Mouse (Mus musculus) liver, embryonic 14.5 days (tissue): ENCODE measurements around the gene Itpk1. TPM values are rescaled to one million over a fixed set of nuclear protein-coding genes. Genes with fewer than 3 reads are reported as not detected.

Source experiments
- ATAC-seq: fragments of 200-750 bp; cut with Nextera tagmentation; 2 replicates; pipeline ENCODE4 v1.8.0; 2017; ENCODE audit warnings: moderate number of reproducible peaks, mild to moderate bottlenecking, moderate library complexity; ENCODE audit not compliant: insufficient read depth
- DNase-seq, 3 experiments: peaks; one replicate each; pipeline ENCODE4 v3.0.0-alpha.2; 2012 to 2013; ENCODE audit warnings: low read depth in 3 of 3, low spot score in 3 of 3
- H3K27ac ChIP-seq: fragments of 300-500 bp; sonication (generic); 2 replicates; pipeline ENCODE4 v1.5.1; 2014; ENCODE audit warnings: moderate library complexity, mild to moderate bottlenecking, control low read depth, inconsistent platforms
- H3K27me3 ChIP-seq: fragments of 300-500 bp; sonication (generic); 2 replicates; pipeline ENCODE4 v1.6.1; 2014; ENCODE audit warnings: mild to moderate bottlenecking, low read length, moderate library complexity; ENCODE audit not compliant: control insufficient read depth, insufficient read depth
- H3K36me3 ChIP-seq: fragments of 300-500 bp; sonication (generic); replicated peaks from 2 replicates; pipeline ENCODE4 v1.6.1; 2014; ENCODE audit warnings: low read depth; ENCODE audit not compliant: control insufficient read depth, insufficient read depth
- H3K4me1 ChIP-seq, 2 experiments: fragments of 200-500 bp in 1 of 2; fragments of 300-500 bp in 1 of 2; sonication (generic) in 1 of 2; replicated peaks; 2 replicates each; pipeline ENCODE4 v1.6.1; 2012 to 2014; ENCODE audit warnings: antibody characterized with exemption in 1 of 2, inconsistent platforms in 1 of 2, low read length in 1 of 2; ENCODE audit not compliant: control insufficient read depth in 2 of 2, insufficient read depth in 2 of 2
- H3K4me2 ChIP-seq: fragments of 300-500 bp; sonication (generic); 2 replicates; pipeline ENCODE4 v1.6.1; 2014; ENCODE audit warnings: low read depth, mild to moderate bottlenecking, control low read depth, moderate library complexity
- H3K4me3 ChIP-seq, 2 experiments: fragments of 200-500 bp in 1 of 2; fragments of 300-500 bp in 1 of 2; sonication (generic) in 1 of 2; 2 replicates each; pipeline ENCODE4 v1.5.1; 2012 to 2014; ENCODE audit warnings: low read depth in 2 of 2, low read length in 2 of 2, mild to moderate bottlenecking in 2 of 2, control low read depth in 1 of 2, inconsistent platforms in 1 of 2, moderate library complexity in 1 of 2; ENCODE audit not compliant: insufficient read depth in 1 of 2
- H3K9ac ChIP-seq: fragments of 300-500 bp; sonication (generic); replicated peaks from 2 replicates; pipeline ENCODE4 v1.6.1; 2014; ENCODE audit warnings: mild to moderate bottlenecking, control low read depth, moderate library complexity
- H3K9me3 ChIP-seq: fragments of 300-500 bp; sonication (generic); 2 replicates; pipeline ENCODE4 v1.6.1; 2016; ENCODE audit warnings: low read length, mixed read lengths; ENCODE audit not compliant: control insufficient read depth
- CTCF ChIP-seq: IDR thresholded peaks from 2 replicates; pipeline ENCODE4 v1.5.1; 2016; ENCODE audit warnings: antibody characterized with exemption, low read depth, control low read depth
- EP300 ChIP-seq: IDR thresholded peaks from 2 replicates; pipeline ENCODE4 v1.6.1; 2016; ENCODE audit warnings: antibody characterized with exemption, low read depth
- WGBS: fragments of 180-500 bp; shearing (Covaris S2); extraction: QIAGEN DNeasy Blood & Tissue Kit; methylation state at CpG from one replicate; pipeline ENCODE4 v1.1.7; 2014; ENCODE audit not compliant: insufficient replicate concordance; 5-methylcytosine and 5-hydroxymethylcytosine counted together
- polyA plus RNA-seq, 2 experiments: library from polyadenylated mRNA; depleted of rRNA in 1 of 2; stranded (reverse) in 1 of 2; unstranded in 1 of 2; fragments of >200 nt; fragmentation: Nextera tagmentation in 1 of 2; extraction: Ambion mirVana in 1 of 2; gene quantifications; 2 replicates each; pipeline versions ENCODE4 v1.2.1 to v1.2.3; 2012 to 2014

The Itpk1 gene
- polyA plus RNA-seq, 2 experiments, result 2.3 to 2.4 TPM

DNA sequence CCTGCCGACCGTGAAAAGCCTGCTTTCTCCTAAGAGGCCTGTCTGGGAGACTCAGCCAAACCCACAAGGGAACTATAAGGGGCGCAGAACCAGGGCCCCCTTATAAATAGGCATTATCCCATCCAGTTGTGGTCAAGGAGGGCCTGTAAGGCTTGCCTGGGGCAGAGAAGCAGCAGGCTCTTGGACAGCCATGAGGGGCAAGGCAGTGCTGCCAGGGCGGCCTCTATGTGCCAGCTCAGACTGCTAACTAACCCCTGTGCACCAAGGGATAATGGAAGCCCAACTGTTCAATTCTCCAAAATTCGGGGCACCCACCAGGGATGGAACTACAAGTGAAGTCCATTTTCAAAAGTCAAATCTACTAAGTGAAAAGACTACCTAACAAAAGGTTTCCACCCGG, 1.3 kb downstream of the Itpk1 start:
- no peaks in the 10 kb centered on the region; the same call in 1 of the 2 replicates for H3K27me3 ChIP-seq
- ATAC-seq, result no peak
- H3K9me3 ChIP-seq, result no peaks in the 10 kb centered on the region
- 49% methylated on average over 6 of the region's 6 CpGs for WGBS
- no peaks in the 10 kb centered on the region for H3K36me3 ChIP-seq
- H3K4me1 ChIP-seq, result peaks cover 0 to 24% of the 10 kb centered on the region in 2 experiments; a peak in 3 of 4 replicates
- DNase-seq, result no peak
- peak overlapping the region; percentile 94 for H3K4me2 ChIP-seq
- H3K4me3 ChIP-seq, result no peak overlapping the region; a peak in 1 of 4 replicates
- no peak overlapping the region for H3K27ac ChIP-seq
- no peak overlapping the region for H3K9ac ChIP-seq
- TF ChIP-seq EP300 (no peak), CTCF (no peak)

DNA sequence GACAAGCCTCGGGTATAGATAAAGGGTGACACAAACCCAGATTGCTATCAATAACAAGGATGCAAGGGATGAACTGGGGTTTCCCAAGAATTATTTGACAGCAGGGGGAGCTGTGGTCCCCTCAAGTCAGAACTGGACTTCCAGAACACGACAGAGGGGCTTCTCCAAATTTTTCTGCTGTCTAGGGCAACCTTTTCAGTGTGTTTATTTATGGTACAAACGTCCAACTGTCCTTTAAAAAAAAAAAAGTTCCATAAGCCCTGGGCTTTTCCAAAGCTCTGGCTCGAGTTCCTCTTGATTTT, 1.7 kb downstream of the Itpk1 start:
- Histone ChIP-seq H3K4me3 (no peak overlapping the region), H3K27ac (no peak overlapping the region), H3K9ac (no peak overlapping the region), H3K4me1 (peaks cover 0 to 28% of the 10 kb centered on the region in 2 experiments; a peak in 3 of 4 replicates), H3K9me3 (no peaks in the 10 kb centered on the region), H3K27me3 (no peaks in the 10 kb centered on the region; the same call in 1 of the 2 replicates), H3K36me3 (no peaks in the 10 kb centered on the region), H3K4me2 (peak overlapping the region; percentile 94)
- TF ChIP-seq EP300 (no peak), CTCF (peak; percentile 5; the same call in 1 of the 2 replicates)
- DNase-seq (no peak), ATAC-seq (no peak)
- 8% methylated on average over 4 of the region's 4 CpGs for WGBS

DNA sequence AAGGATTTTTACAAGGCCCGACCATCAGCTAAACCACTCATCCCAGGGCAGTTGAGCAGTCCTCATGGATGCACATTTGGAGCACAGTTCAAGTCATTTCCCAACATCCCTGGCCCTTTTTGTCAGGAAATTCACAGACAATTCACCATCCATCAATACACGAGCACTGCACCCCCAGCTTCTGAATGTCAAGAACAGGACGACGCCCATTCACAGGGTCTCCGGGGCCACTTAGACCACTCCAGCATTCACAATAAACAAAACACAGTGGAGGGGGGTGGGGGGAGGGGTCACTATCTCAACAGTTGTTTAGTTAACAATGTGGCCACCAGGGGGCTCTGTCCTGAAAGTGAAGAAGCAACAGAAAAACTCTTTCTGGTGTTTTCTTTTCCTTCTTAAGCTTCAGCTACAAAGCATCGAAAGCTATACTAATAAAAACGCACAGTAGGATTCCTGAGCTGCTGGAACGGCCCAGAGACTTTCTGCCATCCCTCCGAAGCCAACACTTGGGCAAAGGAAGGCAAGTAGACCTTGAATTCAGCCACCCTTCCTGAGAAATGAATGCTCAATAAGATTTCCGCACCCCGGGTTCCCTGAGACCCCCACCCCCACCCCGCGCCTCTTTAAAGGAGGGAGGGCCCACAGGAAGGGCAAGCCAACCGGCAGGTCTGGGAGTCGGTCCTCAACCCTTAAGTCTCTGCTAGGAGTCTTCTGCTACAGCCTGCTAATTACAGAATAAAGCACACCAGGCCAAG, 2.2 kb downstream of the Itpk1 start:
- 10% methylated on average over 15 of the region's 15 CpGs for WGBS
- peak overlapping the region in 1 of 2 experiments; percentile 3; a peak in 1 of 4 replicates for H3K4me3 ChIP-seq
- H3K9ac ChIP-seq, result no peak overlapping the region
- ATAC-seq, result no peak
- peak; percentile 66 to 71 (median 69) for DNase-seq
- no peaks in the 10 kb centered on the region for H3K9me3 ChIP-seq
- H3K36me3 ChIP-seq, result no peaks in the 10 kb centered on the region
- H3K27ac ChIP-seq, result no peak overlapping the region
- H3K4me1 ChIP-seq, result peaks cover 0 to 33% of the 10 kb centered on the region in 2 experiments; a peak in 3 of 4 replicates
- TF ChIP-seq CTCF, result peak; percentile 72
- TF ChIP-seq EP300, result no peak
- H3K4me2 ChIP-seq, result peak overlapping the region; percentile 94
- H3K27me3 ChIP-seq, result no peaks in the 10 kb centered on the region; the same call in 1 of the 2 replicates

DNA sequence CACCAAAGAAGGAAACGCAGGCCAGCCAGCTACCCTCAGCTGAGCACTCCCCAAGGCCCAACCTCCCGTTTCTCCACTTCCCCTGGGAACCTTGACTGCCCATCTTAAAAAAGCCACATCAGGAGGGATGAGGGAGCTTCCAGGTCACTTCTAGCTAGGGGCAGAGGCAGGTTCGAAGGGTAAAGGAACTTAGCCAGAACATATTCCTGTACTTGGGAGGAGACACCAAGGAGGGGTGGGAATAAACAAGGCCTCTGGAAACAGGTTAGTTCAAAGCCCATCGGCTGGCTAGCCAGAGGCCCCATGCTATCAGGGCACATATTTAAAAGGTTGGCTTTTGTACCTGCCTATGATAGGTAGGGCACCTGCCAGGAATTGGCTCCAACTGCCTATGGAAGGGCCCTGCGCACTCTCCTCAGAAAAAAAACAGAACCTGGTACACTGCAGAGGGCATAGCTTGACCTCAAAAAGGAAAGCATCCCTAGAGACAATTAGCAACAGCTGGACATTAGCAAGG, 3.0 kb downstream of the Itpk1 start:
- ATAC-seq (no peak), DNase-seq (no peak)
- H3K9ac ChIP-seq, result no peak overlapping the region
- H3K4me1 ChIP-seq, result peaks cover 0 to 35% of the 10 kb centered on the region in 2 experiments; a peak in 3 of 4 replicates
- H3K27me3 ChIP-seq, result no peaks in the 10 kb centered on the region
- no peak overlapping the region for H3K27ac ChIP-seq
- TF ChIP-seq EP300, result no peak
- TF ChIP-seq CTCF, result no peak
- no peak overlapping the region for H3K4me2 ChIP-seq
- H3K4me3 ChIP-seq, result no peak overlapping the region
- H3K36me3 ChIP-seq, result no peaks in the 10 kb centered on the region
- 65% methylated on average over 5 of the region's 5 CpGs for whole genome bisulfite sequencing
- no peaks in the 10 kb centered on the region for H3K9me3 ChIP-seq

DNA sequence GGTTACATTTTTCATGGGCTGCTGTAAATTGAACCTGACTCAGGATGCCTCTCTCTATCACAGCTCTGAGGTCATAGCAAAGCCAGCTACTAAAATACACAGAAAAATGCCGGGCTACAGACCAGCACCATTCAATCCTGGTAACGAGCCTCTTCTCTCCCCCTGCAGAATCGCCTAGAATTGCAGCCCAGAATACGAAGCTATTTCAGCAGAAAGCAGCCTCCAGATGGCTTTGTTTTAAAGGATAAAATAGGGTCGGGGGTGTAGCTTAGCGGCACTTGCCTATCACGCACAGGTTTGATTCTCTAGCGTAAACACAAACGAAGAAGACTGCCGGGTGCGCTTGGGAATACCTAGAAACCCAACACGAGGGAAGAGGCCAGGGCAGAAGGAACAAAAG, 4.3 kb downstream of the Itpk1 start:
- 73% methylated on average over 12 of the region's 12 CpGs for WGBS
- ATAC-seq (no peak), DNase-seq (no peak)
- H3K4me3 ChIP-seq, result no peak overlapping the region
- H3K36me3 ChIP-seq, result no peaks in the 10 kb centered on the region
- TF ChIP-seq EP300 (no peak), CTCF (no peak)
- no peak overlapping the region for H3K9ac ChIP-seq
- H3K9me3 ChIP-seq, result no peaks in the 10 kb centered on the region
- H3K27ac ChIP-seq, result no peak overlapping the region
- H3K27me3 ChIP-seq, result no peaks in the 10 kb centered on the region
- peaks cover 0 to 33% of the 10 kb centered on the region in 2 experiments; a peak in 3 of 4 replicates for H3K4me1 ChIP-seq
- no peak overlapping the region for H3K4me2 ChIP-seq
